Mouse (Mus musculus): ENCODE measurements around the gene Slc25a51.

DNA sequence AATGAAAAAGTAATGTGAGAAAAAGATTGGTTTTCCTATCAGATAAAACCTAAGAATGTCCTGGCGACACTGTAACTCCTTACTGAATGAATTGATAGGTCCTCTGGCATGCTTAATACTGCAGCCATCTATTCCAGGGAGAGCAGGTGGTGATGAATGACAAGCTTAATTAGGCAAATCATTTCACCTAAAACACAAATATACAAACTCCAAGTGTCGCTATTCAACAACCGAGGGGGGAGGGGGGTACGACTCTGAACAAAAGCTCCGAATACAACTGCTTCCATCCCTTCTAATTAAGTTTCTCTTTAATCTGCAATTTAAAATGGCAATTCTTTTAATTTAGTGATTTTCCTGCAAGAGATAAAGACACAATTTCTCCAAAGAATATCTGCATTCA is 40.4 kb upstream of the Slc25a51 start:
- TF ChIP-seq POLR2A (IDR thresholded peaks at IDR 0.05; ENCODE audit: control insufficient read depth, extremely low read depth, insufficient read depth, low read length, poor library complexity) (no peak), CTCF (IDR thresholded peaks at IDR 0.05; ENCODE audit: borderline replicate concordance, control insufficient read depth, extremely low read depth, insufficient read depth, low read length, poor library complexity) (no peak)
